Mouse (Mus musculus): ENCODE results near the gene Tmc5.
A peak's percentile ranks its signal among the peaks of the same experiment; 100 is the strongest.

The Tmc5 gene

DNA sequence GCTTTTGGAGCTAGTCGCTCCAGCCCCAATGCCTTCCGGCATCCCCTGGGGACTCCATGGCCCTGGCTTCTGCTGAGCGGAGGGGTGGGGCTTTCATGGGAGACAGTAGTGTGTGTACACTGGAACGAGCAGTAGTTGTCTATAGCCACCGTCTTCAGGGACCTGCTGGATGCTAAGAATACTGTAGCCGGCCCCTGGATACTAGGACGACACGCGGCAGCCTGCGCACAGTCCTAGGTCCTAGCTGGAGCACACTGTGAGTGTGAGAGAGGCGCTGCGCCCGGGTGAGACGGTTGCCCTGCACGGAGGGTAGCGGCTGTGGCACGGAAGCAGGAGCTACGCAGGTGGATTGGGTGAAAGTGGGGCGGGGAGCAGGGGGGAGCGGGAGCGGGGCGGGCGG is at the start of gene Tmc5:
Tmc5 (plus strand) TSS at position 97 of the 400 bp plus-strand sequence.
- DNase-seq (ENCODE audit: low read depth, low spot score) = peak; percentile 15

DNA sequence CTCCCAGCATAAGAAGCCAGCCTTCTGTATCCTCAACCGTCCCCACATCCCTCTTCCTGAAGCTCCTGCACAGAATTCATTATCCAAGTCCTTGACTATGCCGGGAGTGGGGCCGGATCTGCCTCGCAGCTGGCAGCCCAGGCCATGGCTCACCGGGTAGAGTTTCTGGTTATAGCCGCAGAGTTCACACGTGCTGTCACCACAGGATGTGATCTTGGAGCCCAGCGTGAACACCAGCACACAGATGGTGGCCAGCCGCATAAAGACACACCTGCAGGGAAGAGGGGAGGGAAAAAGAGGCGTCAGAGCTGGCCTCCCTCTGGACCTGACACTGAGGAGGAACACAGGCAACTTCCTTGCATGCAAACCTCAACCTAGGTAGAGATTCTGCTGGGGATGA is 49.6 kb upstream of the Tmc5 start:
- no peak for DNase-seq (ENCODE audit: low read depth, low spot score)

DNA sequence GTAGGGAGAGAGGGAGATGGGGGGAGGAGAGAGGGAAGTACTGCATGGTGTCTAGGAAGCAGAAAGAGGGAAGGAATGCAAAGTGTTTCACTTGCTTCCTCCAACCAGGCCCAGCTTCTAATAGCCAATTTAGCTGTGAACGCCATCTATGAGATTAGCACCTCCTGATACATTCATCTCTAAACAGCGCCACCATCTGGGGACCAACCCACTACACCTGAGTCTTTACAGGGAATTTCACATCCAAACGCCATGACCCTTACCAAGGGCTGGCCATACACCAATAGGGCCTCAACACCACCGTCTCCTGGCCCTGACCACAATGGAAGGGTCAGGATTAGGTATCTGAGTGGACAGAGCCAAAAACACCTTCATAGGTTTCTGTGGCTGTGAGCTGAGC is 43.2 kb upstream of the Tmc5 start:
- peak; percentile 7 for DNase-seq (ENCODE audit: low read depth, low spot score)

DNA sequence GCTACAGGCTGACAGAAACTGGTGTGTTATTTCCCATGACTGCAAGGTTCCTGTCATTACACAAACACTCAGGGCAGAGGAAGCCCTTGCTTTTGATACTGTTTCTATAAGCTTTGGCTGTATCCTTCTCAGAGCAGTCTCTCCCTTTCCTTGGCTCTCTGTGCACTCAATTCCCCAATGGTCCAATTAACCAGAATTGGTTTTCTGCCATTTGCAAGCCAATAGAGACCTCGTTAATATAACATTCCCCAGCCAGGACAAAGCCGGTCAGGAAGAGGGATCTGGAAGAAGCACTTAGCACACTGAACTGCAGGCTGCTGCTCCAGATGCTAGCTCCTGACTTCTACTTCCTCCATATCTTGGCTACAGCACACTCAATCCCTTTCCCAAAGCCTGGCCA is 42.8 kb upstream of the Tmc5 start:
- no peak for DNase-seq (ENCODE audit: low read depth, low spot score)

DNA sequence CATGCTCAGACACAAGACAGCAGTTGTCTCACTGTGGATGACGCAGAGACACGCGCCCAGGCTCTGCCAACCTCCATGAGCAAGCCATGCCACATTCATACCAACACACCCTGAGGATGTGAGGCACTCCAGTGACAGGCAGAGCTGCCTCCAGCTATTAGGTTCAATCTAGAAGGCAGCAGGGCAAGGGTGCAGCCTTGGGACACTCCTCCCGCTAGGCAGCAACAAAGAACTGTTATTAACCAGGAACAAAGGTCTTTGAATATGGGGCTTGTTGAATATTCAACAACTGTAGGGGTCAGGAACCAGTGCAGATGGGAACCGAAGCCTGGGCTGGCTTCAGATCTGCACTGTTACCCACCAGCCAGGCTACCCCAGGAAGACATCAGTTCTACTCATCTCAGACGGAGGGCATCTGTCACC is 28.0 kb upstream of the Tmc5 start:
- no peak for DNase-seq (ENCODE audit: low read depth, low spot score)

DNA sequence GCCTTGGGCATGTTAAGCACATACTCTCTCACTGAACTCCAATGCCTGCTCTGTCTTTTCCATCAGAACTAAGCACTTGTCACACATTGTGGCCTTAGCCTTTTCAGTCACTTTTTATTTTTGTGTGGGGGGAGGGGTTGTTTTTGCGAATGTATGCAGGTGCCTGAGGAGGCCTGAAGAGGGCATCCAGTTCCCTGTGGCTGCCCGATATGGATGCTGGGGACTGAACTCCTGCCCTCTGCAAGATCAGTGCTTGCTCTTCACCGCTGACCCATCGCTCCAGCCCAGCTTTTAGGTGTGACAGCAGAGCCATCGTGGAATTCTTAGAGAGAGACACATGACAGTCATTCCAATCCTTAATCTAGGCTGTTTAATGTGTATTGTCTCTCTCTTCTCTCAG is 25.7 kb upstream of the Tmc5 start:
- no peak for DNase-seq (ENCODE audit: low read depth, low spot score)

DNA sequence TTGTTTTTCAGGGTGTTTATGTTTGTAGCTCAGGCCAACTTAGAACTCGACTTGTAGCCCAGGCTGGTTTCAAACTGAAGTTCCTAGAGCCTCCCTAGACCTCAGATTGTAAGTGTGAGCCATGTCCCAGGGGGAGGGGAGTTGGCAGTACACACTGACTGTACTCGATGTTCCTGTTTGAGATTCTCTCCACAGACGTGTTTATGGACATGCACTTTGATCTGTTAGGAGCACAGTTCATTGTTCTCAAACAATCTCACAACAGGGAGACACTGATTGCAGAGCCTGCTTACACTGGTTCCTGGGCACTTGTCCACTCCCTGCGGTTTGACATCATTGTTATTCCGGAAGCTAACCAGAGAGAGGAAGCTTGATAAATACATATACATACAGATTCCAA is 25.1 kb upstream of the Tmc5 start:
- DNase-seq (ENCODE audit: low read depth, low spot score) = no peak

DNA sequence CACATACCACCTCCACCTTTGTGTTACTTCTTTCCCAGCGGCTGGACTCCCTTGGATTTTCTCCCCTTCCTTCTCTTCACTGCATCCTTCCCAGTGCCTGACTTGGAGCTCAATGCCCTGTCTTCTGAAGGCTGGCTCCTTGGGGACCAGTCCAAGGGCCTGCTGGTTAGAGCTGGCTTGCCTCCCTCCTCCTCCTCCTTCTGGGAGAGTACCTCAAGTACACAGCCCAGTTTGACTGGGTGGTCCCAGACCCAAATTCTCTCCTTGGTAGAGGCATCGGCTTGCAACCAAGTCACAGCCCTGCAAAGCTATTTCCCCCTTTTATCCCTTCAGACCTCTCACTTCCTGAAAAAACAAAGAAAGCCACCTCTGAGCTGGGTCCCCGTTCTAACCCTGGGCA is 18.8 kb upstream of the Tmc5 start:
- no peak for DNase-seq (ENCODE audit: low read depth, low spot score)

DNA sequence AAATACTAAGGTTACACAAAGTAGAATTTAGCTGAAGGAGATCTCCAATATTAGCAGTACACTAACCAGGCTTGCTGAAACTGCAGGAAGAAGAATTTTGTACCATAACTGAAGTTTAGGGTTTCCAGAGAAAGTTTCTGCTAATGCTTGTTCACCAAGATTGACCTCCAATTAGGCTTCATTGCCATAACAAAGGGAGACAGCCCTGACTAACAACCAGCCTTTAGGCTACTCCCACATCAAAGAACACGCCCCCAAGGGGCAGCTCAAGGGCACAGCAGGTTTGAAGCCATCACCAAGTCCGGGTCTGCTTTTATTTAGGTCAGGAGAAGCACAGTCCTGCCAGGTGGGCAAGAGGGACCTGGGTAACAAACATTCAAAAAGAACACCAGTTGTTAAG is 17.2 kb upstream of the Tmc5 start:
- DNase-seq (ENCODE audit: low read depth, low spot score) = no peak

DNA sequence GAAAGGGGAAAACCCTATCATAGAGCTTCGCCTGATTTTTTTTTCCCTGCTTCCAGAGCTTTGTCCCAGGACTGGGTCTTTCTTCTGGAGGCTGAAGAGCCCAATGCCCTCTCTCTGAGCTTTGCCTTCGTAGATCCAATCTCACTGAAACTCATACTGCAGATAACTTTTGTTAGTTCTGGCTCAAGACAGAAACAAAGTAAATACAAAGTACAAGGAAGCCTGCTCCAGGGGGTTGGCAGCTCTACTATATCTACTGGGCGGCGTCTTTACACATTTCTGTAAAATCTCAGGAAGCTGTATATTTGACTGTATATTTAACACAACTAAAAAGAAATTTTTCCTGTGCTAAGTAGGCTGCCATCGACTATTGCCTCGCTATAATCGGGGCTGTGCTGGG is 13.3 kb upstream of the Tmc5 start:
- no peak for DNase-seq (ENCODE audit: low read depth, low spot score)

DNA sequence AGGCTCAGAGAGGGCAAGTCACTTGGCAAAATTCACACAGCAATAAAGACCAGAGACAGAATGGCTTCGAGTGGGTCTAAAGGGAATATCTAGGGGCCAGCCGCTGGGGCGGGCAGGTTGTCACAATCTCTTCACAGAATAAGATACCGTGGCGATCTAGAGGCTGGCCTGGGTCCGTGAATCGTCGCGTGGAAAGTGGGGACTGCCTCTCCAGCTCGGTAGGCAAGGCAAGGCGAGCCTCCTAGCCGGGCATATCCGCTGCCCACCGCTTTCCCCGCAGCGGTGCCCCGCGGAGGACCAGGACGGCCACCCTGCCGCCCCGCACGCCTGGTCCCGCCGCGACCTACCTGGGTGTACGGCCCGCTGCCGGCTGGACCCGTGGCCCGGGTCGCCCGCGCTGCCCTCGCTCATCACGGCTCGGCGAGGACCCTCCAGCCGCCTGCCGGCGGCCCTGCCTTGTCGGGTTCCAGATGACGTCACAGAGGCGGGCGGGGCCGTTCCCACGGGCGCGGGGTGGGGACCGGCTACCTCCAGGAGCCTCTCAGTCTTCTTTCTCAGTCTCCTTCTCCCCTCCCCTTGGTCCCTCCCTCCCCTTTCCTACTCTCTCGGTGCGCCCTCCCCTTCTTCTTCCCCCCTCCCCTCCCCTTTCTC is 12.7 kb upstream of the Tmc5 start, which contains the start of gene Tmc7:
Tmc7 (minus strand) TSS at position 480 of the 651 bp plus-strand sequence.
- DNase-seq (ENCODE audit: low read depth, low spot score) = peak; percentile 46

DNA sequence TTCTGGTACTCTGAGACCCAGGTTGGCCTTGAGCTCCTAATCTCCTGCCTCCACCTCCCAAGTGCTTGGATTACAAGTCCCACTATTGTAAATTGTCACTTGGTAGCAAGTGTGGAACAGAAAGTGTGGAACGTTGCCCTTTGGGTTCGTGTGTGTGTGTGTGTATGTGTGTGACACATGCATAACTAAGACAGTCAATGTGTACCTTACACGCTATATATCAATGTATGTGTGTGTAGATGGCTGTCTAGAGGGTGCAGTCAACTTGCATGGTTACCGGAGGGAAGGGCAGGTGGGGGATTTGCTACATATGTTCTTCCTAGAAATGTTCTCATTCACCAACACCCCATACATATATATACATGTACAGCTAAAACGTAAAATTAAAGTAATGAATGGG is 12.2 kb upstream of the Tmc5 start:
- DNase-seq (ENCODE audit: low read depth, low spot score) = no peak

DNA sequence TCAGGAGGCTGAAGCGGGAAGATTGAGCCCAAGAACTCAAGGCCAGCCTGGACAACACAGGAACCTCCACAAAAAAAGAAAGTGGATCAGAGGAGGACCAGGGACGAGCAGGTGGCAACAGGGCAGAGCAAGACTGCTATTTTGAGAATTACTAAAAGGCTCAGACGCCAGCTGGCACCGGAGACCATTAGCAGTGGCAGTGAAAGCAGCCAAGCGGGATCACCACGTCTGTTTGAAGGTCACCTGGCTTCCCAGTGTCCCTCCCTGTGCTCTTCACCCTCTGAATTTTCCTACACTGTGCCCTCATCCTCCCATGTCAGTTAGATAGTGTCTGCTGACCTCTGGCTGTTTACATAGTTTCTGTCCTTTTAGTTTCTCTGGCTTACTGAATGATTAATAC is 11.2 kb upstream of the Tmc5 start:
- no peak for DNase-seq (ENCODE audit: low read depth, low spot score)

DNA sequence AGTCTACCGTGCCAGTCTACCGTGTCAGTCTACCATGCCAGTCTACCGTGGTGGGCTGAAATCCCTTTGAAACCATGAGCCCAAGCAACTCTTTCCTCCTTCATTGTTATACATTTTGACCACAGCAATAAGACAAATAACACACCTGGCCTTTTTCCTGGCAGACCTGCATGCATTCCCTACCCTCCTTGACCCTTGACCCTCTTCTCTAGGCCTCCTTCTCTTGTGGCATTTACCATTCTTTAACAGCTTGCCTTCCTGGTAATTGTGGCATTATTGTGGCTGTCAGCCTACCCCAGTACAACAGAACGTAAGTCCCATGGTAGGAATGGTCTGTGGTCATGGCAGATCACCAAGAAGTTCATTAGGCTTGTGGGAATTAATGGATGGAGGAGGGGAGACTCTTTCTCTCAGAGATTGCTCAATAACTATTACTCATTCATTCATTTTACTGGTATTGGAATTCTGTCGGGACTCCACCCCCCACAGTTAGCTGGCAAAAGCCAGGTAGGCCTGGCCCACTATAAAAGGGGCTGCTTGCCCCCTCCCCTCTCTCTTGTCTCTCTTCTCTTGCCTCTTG is 6.3 kb upstream of the Tmc5 start:
- no peak for DNase-seq (ENCODE audit: low read depth, low spot score)

DNA sequence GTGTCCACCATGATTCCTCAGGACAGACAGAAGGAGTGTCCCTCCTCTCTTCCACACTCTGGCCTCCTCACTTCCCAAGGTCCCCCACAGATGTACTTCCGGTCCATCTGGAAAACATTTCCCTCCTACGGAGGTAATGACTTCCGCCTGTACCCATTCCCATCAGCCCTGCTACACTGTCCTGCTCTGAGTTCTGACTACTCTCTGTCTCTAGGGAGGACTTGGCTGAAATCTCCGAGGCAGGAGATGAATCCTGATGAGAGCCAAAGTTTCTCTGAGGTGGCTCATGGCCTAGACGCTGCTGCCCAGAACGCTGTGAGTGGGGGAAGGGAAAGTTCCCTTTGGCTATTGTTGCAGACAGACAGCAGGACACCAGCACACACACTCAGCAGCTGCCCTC is 5.0 kb upstream of the Tmc5 start:
- no peak for DNase-seq (ENCODE audit: low read depth, low spot score)

DNA sequence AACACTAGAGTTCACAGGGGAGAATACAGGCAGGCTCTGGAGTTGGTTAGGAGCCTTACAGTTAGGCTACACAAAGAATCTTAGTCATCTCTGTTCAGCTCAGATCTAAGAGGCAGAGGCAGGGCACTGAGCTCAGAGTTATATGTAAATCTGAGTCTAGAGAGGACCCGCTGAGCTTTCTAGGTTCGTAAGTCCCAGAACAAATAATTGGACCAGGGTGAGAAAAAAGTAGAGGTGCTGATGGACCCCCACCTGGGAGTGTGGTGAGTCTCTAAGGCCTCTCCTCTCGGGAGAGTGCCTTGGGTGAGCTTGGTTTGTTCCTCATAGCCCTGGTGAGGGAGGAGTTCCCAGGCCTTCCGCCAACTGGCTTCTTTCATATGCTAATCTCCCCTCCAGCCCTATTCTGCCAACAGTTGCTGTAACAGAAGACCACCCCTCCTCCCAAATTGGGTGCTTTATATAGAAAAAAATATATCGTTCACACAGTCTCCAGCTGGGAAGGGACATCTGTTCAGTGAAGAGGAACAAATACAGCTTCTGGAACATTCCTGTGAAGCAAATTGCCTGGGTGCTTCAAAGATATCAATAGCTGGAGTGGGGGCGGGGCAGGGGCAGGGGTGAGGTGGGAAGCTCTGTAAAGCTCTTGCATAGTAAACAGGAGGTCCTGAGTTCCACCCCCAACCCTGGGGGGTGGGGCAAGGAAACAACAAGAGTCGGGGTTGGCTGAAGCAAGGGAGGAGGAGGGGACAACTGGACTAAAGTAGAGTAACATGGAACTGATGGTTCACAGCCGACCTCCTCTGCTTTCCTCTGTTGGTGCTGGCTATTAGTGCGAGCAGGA is 3.3 kb upstream of the Tmc5 start:
- no peak for DNase-seq (ENCODE audit: low read depth, low spot score)

DNA sequence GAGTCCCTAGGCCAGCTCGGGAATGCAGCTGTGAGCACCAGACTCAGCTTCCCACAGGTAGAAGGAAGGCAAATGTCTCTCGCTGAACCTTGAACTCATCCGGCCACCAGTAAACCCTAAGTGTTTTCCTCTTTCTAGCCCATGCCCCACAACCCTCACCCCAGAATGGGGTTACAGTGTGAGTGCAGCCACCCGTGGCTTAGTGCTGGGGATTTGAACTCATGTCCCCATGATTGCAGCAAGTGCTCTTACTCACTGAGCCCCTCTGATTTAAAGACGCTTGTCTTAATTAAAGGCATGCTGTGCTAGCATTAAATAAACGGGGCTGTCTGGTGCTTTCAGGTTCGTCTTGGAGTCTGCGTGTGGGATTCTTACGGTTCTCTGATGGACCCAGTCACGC is 2.5 kb upstream of the Tmc5 start:
- no peak for DNase-seq (ENCODE audit: low read depth, low spot score)

DNA sequence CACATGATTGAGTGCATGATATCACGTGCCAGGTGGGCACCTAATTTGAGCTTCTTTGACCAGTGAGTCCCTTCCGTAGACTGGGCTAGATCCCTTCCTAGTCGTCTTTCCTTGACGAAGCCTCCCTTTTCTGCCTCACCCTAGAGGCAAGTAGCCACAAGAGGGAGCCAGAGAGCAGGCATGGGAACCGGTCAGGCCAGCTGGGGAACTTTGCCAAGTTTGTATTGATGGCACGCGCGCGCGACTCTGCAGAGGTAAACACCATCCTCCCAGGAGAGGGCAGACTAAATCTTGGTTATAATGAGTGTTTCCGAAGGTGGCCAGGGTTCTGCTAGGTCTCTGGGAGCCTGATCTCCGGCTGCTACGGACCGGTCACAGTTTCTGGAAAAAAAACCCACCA is 1.9 kb upstream of the Tmc5 start:
- peak; percentile 87 for DNase-seq (ENCODE audit: low read depth, low spot score)

DNA sequence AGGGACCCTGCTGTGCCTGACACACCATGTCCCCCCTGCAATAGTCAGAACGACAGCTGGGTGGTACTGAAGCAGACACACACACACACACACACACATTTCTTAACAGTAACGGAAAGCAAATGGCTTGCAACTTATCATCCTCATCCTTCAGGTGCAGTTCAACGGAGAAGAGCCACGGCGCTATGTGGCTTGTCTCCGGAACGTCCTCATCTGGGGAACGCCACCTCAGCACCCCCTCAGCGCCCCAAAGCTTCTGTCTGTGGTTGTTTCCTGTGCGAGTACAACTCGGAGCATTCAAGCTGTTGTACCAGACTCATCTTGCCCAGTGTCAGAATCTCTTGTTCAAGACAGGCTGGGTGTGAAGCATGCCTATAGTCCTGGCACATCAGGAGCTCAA is 826 bp upstream of the Tmc5 start:
- DNase-seq (ENCODE audit: low read depth, low spot score) = peak; percentile 6

DNA sequence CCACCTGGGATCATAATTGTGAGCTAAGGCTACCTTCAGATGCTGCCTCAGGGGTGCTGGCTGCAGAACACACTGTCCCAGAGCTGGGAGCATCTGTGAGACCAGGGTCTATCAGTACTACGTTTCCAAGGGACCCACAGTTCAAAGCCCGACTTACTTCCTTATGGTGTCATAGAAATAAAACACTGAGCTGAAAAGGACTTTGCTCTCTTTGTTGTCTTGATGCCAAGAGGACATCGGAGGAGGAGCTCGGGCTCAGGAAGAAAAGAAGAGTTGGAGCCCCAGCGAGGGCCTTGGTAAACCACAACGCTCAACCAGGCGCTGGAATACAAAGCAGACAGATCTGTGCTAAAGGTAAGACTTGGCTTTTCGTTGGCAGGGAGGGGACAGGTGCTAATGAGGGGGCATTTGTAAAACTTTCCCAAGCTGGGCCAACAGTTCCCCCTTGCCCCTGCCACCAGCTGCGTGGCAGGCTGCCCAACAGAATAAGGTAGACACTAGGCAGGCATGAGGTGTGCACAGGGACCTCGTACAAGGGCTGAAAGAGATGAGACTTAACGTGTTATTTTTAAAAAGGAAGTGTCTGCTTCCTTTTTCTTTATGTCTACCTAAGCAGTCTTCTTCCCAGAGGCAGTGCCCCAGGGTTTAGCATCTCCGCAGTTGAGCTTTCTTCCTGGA is 3.0 kb downstream of the Tmc5 start:
- DNase-seq (ENCODE audit: low read depth, low spot score) = no peak

DNA sequence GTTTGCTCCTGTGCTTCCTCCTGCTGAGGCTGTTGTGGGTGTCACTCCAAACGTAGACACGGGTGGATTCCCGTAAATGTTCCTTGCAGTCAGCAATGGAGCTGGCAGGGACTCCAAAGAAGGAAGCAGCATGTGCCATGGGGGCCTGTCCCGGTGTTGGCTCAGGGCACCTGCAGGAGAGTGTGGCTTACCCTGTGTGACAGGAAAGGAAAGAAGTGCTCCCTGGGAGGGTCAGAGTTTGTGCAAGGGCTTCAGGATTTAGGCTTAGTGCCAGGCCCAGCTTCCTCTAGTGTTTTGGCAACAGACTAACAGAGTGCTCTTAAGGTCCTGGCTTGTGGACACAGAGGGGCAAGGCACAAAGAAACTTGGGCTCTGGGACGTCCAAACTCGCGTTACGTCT is 7.7 kb downstream of the Tmc5 start:
- DNase-seq (ENCODE audit: low read depth, low spot score) = no peak

DNA sequence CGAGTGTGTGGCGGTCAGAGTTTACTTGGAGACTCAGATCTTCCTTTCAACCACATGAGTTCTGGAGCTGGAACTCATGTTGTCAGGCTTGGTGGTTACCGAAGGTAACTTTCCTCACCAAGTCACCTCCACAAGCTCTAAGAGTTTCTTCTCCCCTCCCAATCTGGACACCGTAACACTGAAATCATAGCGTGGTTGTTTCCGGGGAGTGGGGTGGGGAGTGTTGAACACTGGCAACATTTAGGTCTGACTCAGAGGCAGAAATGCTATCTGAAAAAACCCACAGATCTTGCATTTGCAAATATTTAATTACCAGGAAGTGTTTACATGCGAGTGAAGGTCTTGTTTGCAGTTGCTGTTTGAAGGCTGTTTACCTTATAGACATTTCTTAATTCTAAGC is 12.7 kb downstream of the Tmc5 start:
- DNase-seq (ENCODE audit: low read depth, low spot score) = no peak
